In the genomic region with DNA sequence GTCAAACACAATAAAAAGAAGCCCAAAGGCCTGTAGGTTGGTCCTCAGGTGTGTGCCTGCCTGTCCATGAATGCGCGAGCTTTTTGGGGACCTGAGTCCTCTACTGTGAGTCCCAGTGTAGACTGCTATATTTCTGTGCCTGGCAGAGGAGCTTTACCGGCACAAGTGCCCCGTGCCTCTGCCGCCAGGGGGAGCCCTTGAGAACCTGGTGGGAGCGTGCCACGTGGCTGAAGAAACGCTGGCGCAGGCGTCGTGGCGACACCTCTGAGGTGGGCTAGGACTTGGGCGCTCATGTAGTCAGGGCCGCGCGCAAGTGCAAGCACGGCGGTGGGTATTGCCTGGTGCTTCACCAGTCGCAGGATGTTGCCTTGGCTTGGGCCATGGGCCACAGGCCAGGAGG, we compare ENCODE assay signal across 8 mouse cellular contexts. TPM values are rescaled to one million over a fixed set of nuclear protein-coding genes. Genes with fewer than 3 reads are reported as not detected.
A peak's percentile ranks its signal among the peaks of the same experiment; 100 is the strongest.
DNase-seq lines count a peak whose midpoint lies in the region; ATAC-seq and TF ChIP-seq lines count a peak whose summit lies in the region.

Sap25 (plus strand) TSS at position 281 of the 400 bp plus-strand sequence.

- H3K4me1 ChIP-seq in cortical plate, adult 2 months (ENCODE audit: control insufficient read depth, insufficient read depth, low read length), result no peaks in the 10 kb centered on the region
- H3K4me1 ChIP-seq in lung, postnatal 0 days (ENCODE audit: insufficient read depth, low read depth, low read length), result peaks cover 3% of the 10 kb centered on the region
- H3K4me1 ChIP-seq in forebrain, embryonic 13.5 days, result peaks cover 5% of the 10 kb centered on the region

- no peak within 1 kb of the TSS for H3K27ac ChIP-seq in cortical plate, adult 2 months (ENCODE audit: insufficient read depth, low read length)
- H3K27ac ChIP-seq in lung, postnatal 0 days (ENCODE audit: low read length), result no peak within 1 kb of the TSS
- no peak within 1 kb of the TSS for H3K27ac ChIP-seq in forebrain, embryonic 13.5 days

- no peak for TF ChIP-seq EP300 in lung, postnatal 0 days (IDR thresholded peaks at IDR 0.05)

- no peak within 1 kb of the TSS for H3K9ac ChIP-seq in lung, postnatal 0 days (replicated peaks; ENCODE audit: low read depth)
- no peak within 1 kb of the TSS for H3K9ac ChIP-seq in forebrain, embryonic 13.5 days

- H3K9me3 ChIP-seq in lung, postnatal 0 days (ENCODE audit: low read length), result no peaks in the 10 kb centered on the region
- no peaks in the 10 kb centered on the region for H3K9me3 ChIP-seq in forebrain, embryonic 13.5 days (replicated peaks)

- H3K36me3 ChIP-seq in lung, postnatal 0 days (ENCODE audit: insufficient read depth, low read length), result peaks cover 41% of the 10 kb centered on the region
- peaks cover 68% of the 10 kb centered on the region for H3K36me3 ChIP-seq in forebrain, embryonic 13.5 days (ENCODE audit: poor library complexity, severe bottlenecking)

- 82% methylated on average over 19 of the region's 19 CpGs for WGBS in lung, postnatal 0 days
- 90% methylated on average over 19 of the region's 19 CpGs for WGBS in forebrain, embryonic 13.5 days

- peak; percentile 26; the same call in 1 of the 2 replicates for TF ChIP-seq CTCF in cortical plate, adult 2 months (IDR thresholded peaks at IDR 0.05; ENCODE audit: extremely low read depth, insufficient read depth, low read length)
- TF ChIP-seq CTCF in lung, postnatal 0 days (IDR thresholded peaks at IDR 0.05), result peak; percentile 63

- intact Hi-C loops in heart, postnatal 10 days (cut with DNase I), result loop anchor here (10.0 kb wide), 1 partner anchor 256 kb away; no protein-coding TSS in a partner anchor

- no peak within 1 kb of the TSS for H3K4me3 ChIP-seq in cortical plate, adult 2 months (ENCODE audit: insufficient read depth, low read length)
- no peak within 1 kb of the TSS for H3K4me3 ChIP-seq in lung, postnatal 0 days (ENCODE audit: low read depth, low read length)
- H3K4me3 ChIP-seq in forebrain, embryonic 13.5 days, result no peak within 1 kb of the TSS

- peak; percentile 51 for DNase-seq in heart, postnatal 4 days
- DNase-seq in heart, postnatal 10 days, result no peak
- peak; percentile 24 to 45 for DNase-seq in CD8-positive naive resting alpha-beta T cell, adult 2 months (ENCODE audit: low read depth in 2 of 2, low spot score in 2 of 2)
- DNase-seq in lung, postnatal 0 days (ENCODE audit: low spot score), result peak; percentile 25
- peak; percentile 38 to 63 for DNase-seq in thymus, postnatal 10 days (ENCODE audit: low spot score in 2 of 2)
- no peak for DNase-seq in ovary, adult 18-20 months (ENCODE audit: low spot score)

- ATAC-seq in lung, postnatal 0 days, result no peak
- no peak for ATAC-seq in forebrain, embryonic 13.5 days

- H3K27me3 ChIP-seq in lung, postnatal 0 days (replicated peaks; ENCODE audit: insufficient read depth, low read length), result 0 out of 2 replicates have a peak, but pooled peaks cover 8% of the 10 kb centered on the region
- H3K27me3 ChIP-seq in forebrain, embryonic 13.5 days, result peaks cover 32% of the 10 kb centered on the region

- H3K4me2 ChIP-seq in lung, postnatal 0 days (replicated peaks; ENCODE audit: low read depth, low read length), result no peak within 1 kb of the TSS
- no peak within 1 kb of the TSS for H3K4me2 ChIP-seq in forebrain, embryonic 13.5 days

- no peak for TF ChIP-seq POLR2A in cortical plate, adult 2 months (IDR thresholded peaks at IDR 0.05; ENCODE audit: extremely low read depth, insufficient read depth, low read length)

RNA-seq across cellular contexts. Expression of gene Sap25, which starts in this region (rescaled TPM):
- 1 to 10 TPM; 1.8 to 2.2 TPM for total RNA-seq in heart, postnatal 4 days (2021)
- total RNA-seq in heart, postnatal 10 days (2021), result 1 to 10 TPM; 3.2 to 3.9 TPM
- polyA plus RNA-seq in cortical plate, adult 2 months (2012; rRNA removed), result 24.6 and 26.0 TPM in 2 replicates
- polyA plus RNA-seq in lung, postnatal 0 days (2015; fragmentation: Nextera tagmentation; extraction: Ambion mirVana), result 12.3 and 13.2 TPM in 2 replicates
- 7.7 and 8.3 TPM in 2 replicates for polyA plus RNA-seq in forebrain, embryonic 13.5 days (2015; fragmentation: Nextera tagmentation; extraction: Ambion mirVana)

Comparison
In these comparisons a context has a peak if more than half of its experiments do, and no peak if none do; other contexts are left out.
1. DNase-seq: peak in heart, postnatal 4 days (single experiment), CD8-positive naive resting alpha-beta T cell, adult 2 months (2 of 2), lung, postnatal 0 days (single experiment) and thymus, postnatal 10 days (2 of 2); none in heart, postnatal 10 days (0 of 2) and ovary, adult 18-20 months (single experiment).